Mouse (Mus musculus) E14TG2a.4 (cell line): ENCODE data around the gene Asxl1.

Source experiments
- CTCF ChIP-seq: conservative IDR thresholded peaks from 2 replicates; pipeline ENCODE4 v1.5.1; 2014; ENCODE audit warnings: low read length
- NANOG ChIP-seq: IDR thresholded peaks from 2 replicates; pipeline ENCODE4 v1.6.1; 2014; ENCODE audit warnings: borderline replicate concordance, low read length, mixed read lengths

DNA sequence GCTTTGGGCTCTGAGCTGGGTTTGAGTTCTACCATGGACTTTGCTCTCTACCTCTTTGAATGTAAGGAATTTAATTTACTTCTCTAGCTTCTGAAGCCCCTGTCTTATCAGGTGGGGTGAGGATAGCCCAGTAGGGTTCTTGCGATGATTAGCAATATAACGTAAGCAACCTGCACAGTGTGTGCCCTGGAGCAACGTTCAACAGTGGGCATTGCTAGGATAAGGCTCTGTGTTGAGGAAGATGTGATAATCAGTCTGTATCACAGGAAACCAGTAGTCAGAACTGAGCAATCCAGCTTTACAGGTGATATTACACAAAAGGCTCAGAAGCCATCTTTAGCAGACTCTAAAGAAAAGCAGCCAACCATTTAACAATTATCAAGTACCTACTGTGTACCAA lies 11.3 kb upstream of the Asxl1 start:
- no peak for TF ChIP-seq CTCF
- TF ChIP-seq NANOG: no peak
